Mouse (Mus musculus) kidney, embryonic 16.5 days (tissue): ENCODE measurements at regions not wholly inside any gene's neighbourhood (a gene's known extent, or its start where the extent isn't known, plus 50 kb on each side); places are given as distances from the start of the nearest gene placed in this dataset.
"Not testable (repeated sequence)": the region's sequence is repeated elsewhere in the genome, so short reads cannot be mapped to it uniquely, and the experiment has no call there.

Source experiments
- ATAC-seq: fragments of 200-750 bp; cut with Nextera tagmentation; 2 replicates; pipeline ENCODE4 v1.8.0; 2017; ENCODE audit warnings: moderate TSS enrichment; ENCODE audit not compliant: low FRiP score, low TSS enrichment
- H3K27ac ChIP-seq: fragments of 300-500 bp; sonication (generic); 2 replicates; pipeline ENCODE4 v1.5.1; 2014; ENCODE audit warnings: low read length
- H3K27me3 ChIP-seq: fragments of 300-500 bp; sonication (generic); 2 replicates; pipeline ENCODE4 v1.6.1; 2014; ENCODE audit warnings: low read length, control low read depth, mixed read lengths; ENCODE audit not compliant: insufficient read depth
- H3K36me3 ChIP-seq: fragments of 300-500 bp; sonication (generic); 2 replicates; pipeline ENCODE4 v1.6.1; 2014; ENCODE audit warnings: low read length, control low read depth, mixed read lengths; ENCODE audit not compliant: insufficient read depth
- H3K4me1 ChIP-seq: fragments of 300-500 bp; sonication (generic); 2 replicates; pipeline ENCODE4 v1.6.1; 2014; ENCODE audit warnings: low read length, control low read depth, mixed read lengths; ENCODE audit not compliant: insufficient read depth
- H3K4me2 ChIP-seq: fragments of 300-500 bp; sonication (generic); replicated peaks from 2 replicates; pipeline ENCODE4 v1.6.1; 2014; ENCODE audit warnings: low read depth, low read length
- H3K4me3 ChIP-seq: fragments of 300-500 bp; sonication (generic); 2 replicates; pipeline ENCODE4 v1.5.1; 2014; ENCODE audit warnings: mild to moderate bottlenecking, low read length
- H3K9ac ChIP-seq: fragments of 300-500 bp; sonication (generic); replicated peaks from 2 replicates; pipeline ENCODE4 v1.6.1; 2014; ENCODE audit warnings: low read length
- H3K9me3 ChIP-seq: fragments of 300-500 bp; sonication (generic); 2 replicates; pipeline ENCODE4 v1.6.1; 2016; ENCODE audit warnings: low read length, control low read depth
- WGBS: fragments of 180-500 bp; shearing (Covaris S2); extraction: QIAGEN DNeasy Blood & Tissue Kit; methylation state at CpG from one replicate; pipeline ENCODE4 v1.1.7; 2014; 5-methylcytosine and 5-hydroxymethylcytosine counted together

GRCm38 (mm10) chr17:85857705-85858472 lies 169.8 kb upstream of the Six2 start:
- no peak overlapping the region for H3K4me3 ChIP-seq
- no peaks in the 10 kb centered on the region for H3K4me1 ChIP-seq
- H3K27me3 ChIP-seq = no peaks in the 10 kb centered on the region; the same call in 1 of the 2 replicates
- no peak for ATAC-seq
- no peaks in the 10 kb centered on the region for H3K9me3 ChIP-seq
- H3K9ac ChIP-seq = no peak overlapping the region
- no peak overlapping the region for H3K27ac ChIP-seq
- peak overlapping the region; percentile 41 for H3K4me2 ChIP-seq
- 22% methylated on average over 22 of the region's 22 CpGs for WGBS
- H3K36me3 ChIP-seq = no peaks in the 10 kb centered on the region

- not testable (repeated sequence) for H3K27ac ChIP-seq, H3K4me3 ChIP-seq, H3K9ac ChIP-seq, H3K9me3 ChIP-seq, H3K4me1 ChIP-seq, H3K4me2 ChIP-seq, H3K27me3 ChIP-seq, H3K36me3 ChIP-seq, ATAC-seq
- WGBS = 47% methylated on average over 3 of the region's 5 CpGs
Measured at GRCm38 (mm10) chr17:85856894-85857293, 168.8 kb upstream of the Six2 start.

DNA sequence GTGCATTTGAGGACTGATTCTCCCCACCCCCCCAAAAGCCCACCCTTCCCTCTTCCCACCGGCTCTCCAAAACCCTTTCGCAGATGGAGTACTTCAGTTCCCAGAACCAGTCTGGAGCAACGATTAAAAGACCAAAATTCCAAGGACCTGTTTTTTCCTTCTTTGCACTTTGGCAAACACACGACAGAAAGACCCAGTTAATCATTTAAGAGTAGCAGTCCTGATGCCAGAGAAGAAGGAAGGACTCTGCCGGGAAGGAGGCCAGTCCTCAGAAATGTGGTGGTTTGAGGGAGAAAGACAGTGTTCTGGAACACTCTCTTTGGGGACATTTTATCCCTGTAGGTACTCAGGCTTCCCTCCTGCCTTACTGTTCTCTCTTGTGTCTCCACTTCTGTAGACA lies 165.1 kb upstream of the Six2 start:
- Histone ChIP-seq H3K9me3 (no peaks in the 10 kb centered on the region), H3K27ac (no peak overlapping the region), H3K36me3 (no peaks in the 10 kb centered on the region), H3K4me1 (no peaks in the 10 kb centered on the region), H3K9ac (no peak overlapping the region), H3K4me2 (no peak overlapping the region), H3K4me3 (no peak overlapping the region), H3K27me3 (no peaks in the 10 kb centered on the region; the same call in 1 of the 2 replicates)
- ATAC-seq = no peak
- WGBS = 58% methylated on average over 5 of the region's 5 CpGs

GRCm38 (mm10) chr17:85848526-85848925 lies 160.5 kb upstream of the Six2 start:
- WGBS = 90% methylated on average over 3 of the region's 3 CpGs

GRCm38 (mm10) chr17:85847756-85848155 lies 159.7 kb upstream of the Six2 start:
- Histone ChIP-seq H3K4me2 (no peak overlapping the region), H3K27ac (no peak overlapping the region), H3K9me3 (no peaks in the 10 kb centered on the region), H3K4me3 (no peak overlapping the region), H3K36me3 (no peaks in the 10 kb centered on the region), H3K9ac (no peak overlapping the region), H3K4me1 (no peaks in the 10 kb centered on the region; the same call in 1 of the 2 replicates), H3K27me3 (no peaks in the 10 kb centered on the region)
- no peak for ATAC-seq
- WGBS = 25% methylated on average over 7 of the region's 7 CpGs

More at GRCm38 (mm10) chr17:85848526-85848925, 160.5 kb upstream of the Six2 start:
- H3K36me3 ChIP-seq = no peaks in the 10 kb centered on the region
- no peak overlapping the region for H3K4me2 ChIP-seq
- no peak overlapping the region for H3K9ac ChIP-seq
- no peaks in the 10 kb centered on the region for H3K27me3 ChIP-seq
- no peak overlapping the region for H3K4me3 ChIP-seq
- ATAC-seq = no peak
- no peaks in the 10 kb centered on the region; the same call in 1 of the 2 replicates for H3K4me1 ChIP-seq
- H3K9me3 ChIP-seq = no peaks in the 10 kb centered on the region
- H3K27ac ChIP-seq = no peak overlapping the region

GRCm38 (mm10) chr17:85845059-85845458 lies 157.0 kb upstream of the Six2 start:
- Histone ChIP-seq H3K27me3 (no peaks in the 10 kb centered on the region), H3K4me1 (no peaks in the 10 kb centered on the region; the same call in 1 of the 2 replicates), H3K36me3 (no peaks in the 10 kb centered on the region), H3K27ac (no peak overlapping the region), H3K4me2 (no peak overlapping the region), H3K9me3 (no peaks in the 10 kb centered on the region), H3K9ac (no peak overlapping the region), H3K4me3 (no peak overlapping the region)
- 53% methylated on average over 6 of the region's 6 CpGs for WGBS
- no peak for ATAC-seq

GRCm38 (mm10) chr17:85844486-85844885 lies 156.4 kb upstream of the Six2 start:
- no peaks in the 10 kb centered on the region; the same call in 1 of the 2 replicates for H3K4me1 ChIP-seq
- no peak for ATAC-seq
- no peaks in the 10 kb centered on the region for H3K27me3 ChIP-seq
- no peak overlapping the region for H3K4me2 ChIP-seq
- no peaks in the 10 kb centered on the region for H3K36me3 ChIP-seq
- H3K9ac ChIP-seq = no peak overlapping the region
- no peak overlapping the region for H3K27ac ChIP-seq
- no peak overlapping the region for H3K4me3 ChIP-seq
- WGBS = 76% methylated on average over 13 of the region's 13 CpGs
- no peaks in the 10 kb centered on the region for H3K9me3 ChIP-seq

GRCm38 (mm10) chr17:85823036-85823435 lies 135.0 kb upstream of the Six2 start:
- no peaks in the 10 kb centered on the region for H3K36me3 ChIP-seq
- H3K9ac ChIP-seq = no peak overlapping the region
- ATAC-seq = no peak
- no peak overlapping the region for H3K4me2 ChIP-seq
- H3K4me3 ChIP-seq = no peak overlapping the region
- H3K27me3 ChIP-seq = no peaks in the 10 kb centered on the region
- 62% methylated on average over 19 of the region's 19 CpGs for WGBS
- no peaks in the 10 kb centered on the region for H3K4me1 ChIP-seq
- no peak overlapping the region for H3K27ac ChIP-seq
- H3K9me3 ChIP-seq = no peaks in the 10 kb centered on the region

DNA sequence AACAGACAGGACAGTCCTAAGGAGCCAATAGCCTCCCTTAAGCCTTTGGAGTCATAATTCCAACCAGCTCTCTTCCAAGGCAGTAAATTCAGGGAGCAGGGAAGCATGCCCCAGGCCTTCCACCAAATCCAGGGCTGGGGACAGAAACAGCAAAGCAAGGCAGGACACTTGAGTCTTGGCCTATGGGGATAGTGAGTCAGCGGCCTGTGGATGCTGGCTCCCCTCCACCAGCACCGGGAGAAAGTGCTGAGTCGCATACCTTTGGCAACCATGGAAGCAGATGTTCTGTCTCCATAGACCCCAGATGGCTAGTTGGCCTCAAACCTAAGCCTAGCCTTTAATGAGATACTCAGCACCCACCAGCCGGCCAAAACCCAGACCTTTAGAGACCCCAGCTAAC lies 133.8 kb upstream of the Six2 start:
- 89% methylated on average over 4 of the region's 4 CpGs for WGBS
- no peak for ATAC-seq
- H3K9me3 ChIP-seq = no peaks in the 10 kb centered on the region

GRCm38 (mm10) chr17:85818098-85818855 lies 130.2 kb upstream of the Six2 start:
- no peak overlapping the region for H3K4me2 ChIP-seq
- H3K9me3 ChIP-seq = no peaks in the 10 kb centered on the region
- H3K27ac ChIP-seq = no peak overlapping the region
- no peak for ATAC-seq
- no peak overlapping the region for H3K9ac ChIP-seq
- no peak overlapping the region for H3K4me3 ChIP-seq
- H3K4me1 ChIP-seq = no peaks in the 10 kb centered on the region
- H3K27me3 ChIP-seq = no peaks in the 10 kb centered on the region
- WGBS = 70% methylated on average over 17 of the region's 17 CpGs
- H3K36me3 ChIP-seq = no peaks in the 10 kb centered on the region

More for the DNA sequence above, 133.8 kb upstream of the Six2 start:
- H3K36me3 ChIP-seq = no peaks in the 10 kb centered on the region
- no peak overlapping the region for H3K4me3 ChIP-seq
- no peak overlapping the region for H3K4me2 ChIP-seq
- no peaks in the 10 kb centered on the region for H3K4me1 ChIP-seq
- H3K27me3 ChIP-seq = no peaks in the 10 kb centered on the region
- no peak overlapping the region for H3K9ac ChIP-seq
- H3K27ac ChIP-seq = no peak overlapping the region
